Mouse (Mus musculus) forelimb bud, embryonic 11.5 days (tissue): ENCODE data around the gene Zfp768.
"Not testable (repeated sequence)": the region's sequence is repeated elsewhere in the genome, so short reads cannot be mapped to it uniquely, and the experiment has no call there.

ENCODE experiments used
- DNase-seq: peaks from one replicate; pipeline ENCODE4 v3.0.0-alpha.2; 2012; ENCODE audit warnings: low read depth, low spot score

Gene Zfp768

GRCm38 (mm10) chr7:127358472-127358871, 13.1 kb upstream of the Zfp768 start:
- no peak for DNase-seq

GRCm38 (mm10) chr7:127357871-127358270, 12.5 kb upstream of the Zfp768 start:
- DNase-seq, result no peak

GRCm38 (mm10) chr7:127355796-127356195, 10.4 kb upstream of the Zfp768 start:
- DNase-seq, result no peak

- DNase-seq, result no peak
Measured at GRCm38 (mm10) chr7:127351230-127352004, 6.0 kb upstream of the Zfp768 start.

DNA sequence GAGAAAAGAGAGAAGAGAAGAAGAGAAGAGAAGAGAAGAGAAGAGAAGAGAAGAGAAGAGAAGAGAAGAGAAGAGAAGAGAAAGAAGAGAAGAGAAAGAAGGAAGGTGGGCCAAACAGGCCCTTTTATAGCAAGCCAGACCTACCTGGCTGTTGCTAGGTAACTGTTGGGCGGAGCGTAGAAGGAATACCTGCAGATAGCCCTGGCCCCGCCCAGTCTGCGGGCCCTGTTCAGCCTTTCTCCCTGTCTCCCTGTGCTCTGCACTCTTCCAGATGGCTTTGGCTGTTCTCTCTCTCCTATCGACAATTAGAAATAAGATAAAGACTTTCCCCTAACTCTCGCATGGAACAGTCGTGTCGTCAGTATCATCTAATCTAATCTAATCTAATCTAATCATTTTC, 1.3 kb upstream of the Zfp768 start:
- DNase-seq, result no peak

- no peak for DNase-seq
Measured at GRCm38 (mm10) chr7:127345092-127345491, 297 bp downstream of the Zfp768 start.

GRCm38 (mm10) chr7:127344371-127344770, 1.0 kb downstream of the Zfp768 start:
- DNase-seq, result no peak

- DNase-seq, result no peak
Measured at GRCm38 (mm10) chr7:127343351-127344019, 1.9 kb downstream of the Zfp768 start.

DNA sequence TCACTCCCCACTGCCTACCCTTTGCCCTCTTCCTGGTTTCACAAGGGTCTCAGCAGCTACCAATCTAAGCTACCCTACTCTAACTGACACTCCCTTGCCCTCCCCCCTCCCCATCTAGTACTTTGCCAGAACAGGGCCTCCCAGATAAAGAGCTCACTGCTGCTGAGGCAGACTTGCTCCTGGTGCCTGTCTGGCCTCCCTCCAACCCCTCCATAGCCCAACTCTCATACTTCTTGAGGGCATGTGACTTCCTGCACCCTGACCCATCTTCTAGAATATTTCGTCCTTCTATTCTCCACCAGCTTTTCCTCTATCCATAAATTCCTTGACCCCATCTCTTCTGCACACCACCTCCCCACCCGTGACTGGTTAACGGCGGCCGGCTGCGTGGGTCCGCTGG, 2.5 kb downstream of the Zfp768 start:
- no peak for DNase-seq

DNA sequence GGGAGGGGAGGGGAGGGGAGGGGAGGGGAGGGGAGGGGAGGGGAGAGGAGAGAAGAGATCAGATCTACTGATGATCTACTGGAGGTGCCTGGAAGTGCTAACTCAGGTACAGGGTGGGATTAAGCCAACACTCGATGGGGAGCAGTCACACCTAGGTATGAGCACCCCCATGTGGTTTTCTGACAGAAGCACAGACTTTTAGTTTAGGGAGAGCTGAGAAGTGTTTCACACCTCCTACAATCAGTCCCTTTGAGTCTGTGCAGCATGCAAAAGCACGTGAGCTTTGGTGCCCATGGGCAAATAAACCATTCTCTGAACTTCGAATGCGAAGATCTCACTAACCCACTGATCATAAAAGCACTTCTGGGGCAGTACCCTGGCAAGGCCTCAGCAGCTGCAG, 3.1 kb downstream of the Zfp768 start:
- no peak for DNase-seq

DNA sequence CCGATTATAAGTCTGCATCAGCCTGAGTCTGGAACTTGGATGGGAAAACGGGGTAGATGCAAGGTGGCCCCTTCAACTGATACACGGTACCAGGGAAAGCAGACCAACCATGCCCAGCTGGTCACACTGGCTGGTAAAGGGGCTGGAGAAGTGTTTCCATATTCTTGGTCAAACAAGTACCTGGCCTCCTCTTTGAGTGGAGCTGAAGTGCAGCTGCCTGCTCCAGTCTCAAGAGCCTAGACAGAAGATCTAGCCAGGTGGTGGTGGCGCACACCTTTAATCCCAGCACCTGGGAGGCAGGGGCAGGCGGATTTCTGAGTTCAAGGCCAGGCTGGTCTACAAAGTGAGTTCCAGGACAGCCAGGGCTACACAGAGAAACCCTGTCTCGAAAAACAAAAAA, 3.5 kb downstream of the Zfp768 start:
- DNase-seq, result not testable (repeated sequence)

- no peak for DNase-seq
Measured at GRCm38 (mm10) chr7:127341356-127341755, 4.0 kb downstream of the Zfp768 start.

GRCm38 (mm10) chr7:127337636-127338035, 7.8 kb downstream of the Zfp768 start:
- no peak for DNase-seq

GRCm38 (mm10) chr7:127335604-127336003, 9.8 kb downstream of the Zfp768 start:
- no peak for DNase-seq

DNA sequence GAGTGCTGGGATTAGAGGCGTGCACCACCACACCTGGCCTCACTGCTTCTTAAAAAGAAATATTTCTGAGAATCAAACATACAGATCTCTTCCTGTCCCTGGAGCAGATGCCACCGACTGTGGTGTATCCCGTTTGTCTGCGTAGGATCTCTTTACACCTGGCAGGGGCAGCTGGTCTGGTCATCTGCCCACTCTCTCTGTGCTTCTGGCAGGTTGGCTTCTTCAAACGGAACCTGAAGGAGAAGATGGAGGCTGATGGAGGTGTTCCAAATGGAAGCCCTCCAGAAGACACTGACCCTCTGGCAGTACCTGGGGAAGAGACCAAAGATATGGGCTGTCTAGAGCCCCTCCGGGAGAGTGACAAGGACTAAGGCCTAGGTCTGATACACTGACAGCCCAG, 12.1 kb downstream of the Zfp768 start:
- DNase-seq, result no peak

- no peak for DNase-seq
Measured at GRCm38 (mm10) chr7:127326685-127327084, 18.7 kb downstream of the Zfp768 start.

DNA sequence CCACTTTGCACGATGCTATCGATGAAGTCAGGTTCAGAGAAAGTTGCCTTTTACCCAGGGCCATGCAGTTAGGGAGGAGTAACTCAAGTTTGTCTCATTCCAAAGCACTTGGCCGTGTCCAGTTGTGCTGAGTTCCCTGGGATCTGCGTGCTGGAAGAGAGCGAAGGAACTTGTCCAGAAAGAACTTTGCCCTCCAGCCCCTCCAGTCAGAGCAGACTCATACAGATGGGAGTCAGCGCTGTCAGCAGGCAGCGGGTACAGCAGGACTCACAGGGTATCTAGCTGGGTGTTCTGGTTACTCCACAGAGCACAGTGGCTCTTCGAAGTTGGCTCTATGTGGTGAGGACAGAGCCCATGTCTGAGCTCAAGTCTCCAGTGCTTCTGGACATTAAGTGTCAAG, 19.8 kb downstream of the Zfp768 start:
- no peak for DNase-seq

DNA sequence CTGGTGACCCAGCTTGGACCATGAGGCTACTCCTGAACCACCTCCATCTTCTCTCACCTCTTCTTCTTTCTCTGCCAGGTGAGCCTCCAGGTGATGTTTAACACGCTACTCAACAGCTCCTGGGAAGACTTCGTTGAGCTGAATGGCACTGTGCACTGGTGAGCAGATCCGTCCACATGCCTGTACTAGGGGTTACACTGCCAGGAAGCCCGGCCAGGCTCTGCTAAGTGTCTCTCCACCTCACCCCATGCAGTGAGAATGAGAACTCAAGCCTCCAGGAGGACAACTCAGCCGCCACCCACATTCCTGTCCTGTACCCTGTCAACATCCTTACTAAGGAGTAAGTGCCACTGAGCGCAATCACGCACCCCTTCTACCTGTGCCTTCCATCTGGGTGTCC, 20.4 kb downstream of the Zfp768 start:
- DNase-seq, result no peak

DNA sequence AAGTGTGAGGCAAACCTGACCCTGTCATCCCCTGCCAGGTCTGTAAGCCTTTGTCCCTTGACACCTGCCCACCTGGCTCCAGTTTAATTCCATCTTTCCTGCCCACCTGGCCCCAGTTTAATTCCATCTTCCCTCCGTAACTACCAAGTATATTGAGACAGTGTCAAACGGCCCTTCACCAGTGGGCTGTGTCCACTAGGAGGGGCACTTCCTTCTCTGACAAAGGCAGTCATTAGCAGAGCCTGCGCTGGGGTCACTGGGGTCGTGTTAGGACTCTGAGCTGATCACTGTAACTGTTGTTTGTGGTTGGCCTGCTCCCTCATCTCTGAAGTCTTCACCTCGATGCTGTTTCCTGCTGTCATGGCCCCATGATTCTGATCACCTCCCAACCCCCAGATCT, 23.3 kb downstream of the Zfp768 start:
- DNase-seq, result no peak

- DNase-seq, result no peak
Measured at GRCm38 (mm10) chr7:127321106-127321505, 24.3 kb downstream of the Zfp768 start.

DNA sequence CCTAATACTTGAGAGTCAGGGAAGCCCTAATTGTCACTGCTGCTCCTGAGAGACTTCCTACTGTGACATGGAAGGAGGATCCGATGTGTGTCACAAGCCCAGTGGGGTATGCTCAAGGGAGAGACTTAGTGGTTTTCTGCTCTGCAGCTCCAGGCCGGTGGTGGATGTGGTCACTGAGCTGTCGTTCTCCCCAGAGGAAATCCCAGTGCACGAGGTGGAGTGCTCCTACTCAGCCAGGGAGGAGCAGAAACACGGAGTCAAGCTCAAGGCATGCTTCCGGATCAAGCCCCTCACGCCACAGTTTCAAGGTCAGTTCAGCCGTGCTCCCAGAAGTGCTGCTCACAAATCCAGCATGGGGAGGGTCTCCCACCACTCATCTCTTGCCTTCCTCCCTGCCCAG, 31.5 kb downstream of the Zfp768 start:
- DNase-seq, result no peak

DNA sequence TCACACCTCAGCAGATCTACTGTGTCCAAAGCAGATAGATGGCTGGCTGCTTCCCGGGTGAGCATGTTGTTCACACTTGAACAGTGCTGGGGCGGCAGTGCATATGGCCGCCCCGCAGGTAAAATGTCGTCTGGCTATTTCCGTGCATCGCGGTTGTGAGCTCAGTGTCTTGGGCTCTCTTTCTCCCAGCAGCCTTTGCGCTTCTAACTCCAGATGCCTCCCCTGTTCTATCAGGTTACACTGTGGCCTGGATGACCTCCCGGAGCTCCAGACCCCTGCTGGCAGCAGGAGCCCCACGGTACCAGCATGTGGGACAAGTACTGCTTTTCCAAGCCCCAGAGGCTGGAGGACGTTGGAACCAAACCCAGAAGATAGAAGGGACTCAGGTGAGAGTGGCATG, 35.4 kb downstream of the Zfp768 start:
- no peak for DNase-seq

GRCm38 (mm10) chr7:127308887-127309286, 36.5 kb downstream of the Zfp768 start:
- peak; percentile 77 for DNase-seq
